Mouse (Mus musculus) G1E (cell line): ENCODE measurements around the gene D430042O09Rik.

Experiments
- CTCF ChIP-seq: IDR thresholded peaks from 2 replicates; pipeline ENCODE4 v1.5.1; 2012; ENCODE audit warnings: low read depth, low read length, inconsistent platforms, mixed read lengths
- GATA1 ChIP-seq: IDR thresholded peaks from 2 replicates; pipeline ENCODE4 v1.6.1; 2012; ENCODE audit warnings: borderline replicate concordance, low read length, inconsistent platforms, mixed read lengths
- GATA2 ChIP-seq: IDR thresholded peaks from 2 replicates; pipeline ENCODE4 v1.6.1; 2012; ENCODE audit warnings: low read depth, low read length, inconsistent platforms, borderline replicate concordance
- TAL1 ChIP-seq: conservative IDR thresholded peaks from 2 replicates; pipeline ENCODE4 v1.6.1; 2012; ENCODE audit warnings: low read depth, low read length, inconsistent platforms, mixed read lengths

DNA sequence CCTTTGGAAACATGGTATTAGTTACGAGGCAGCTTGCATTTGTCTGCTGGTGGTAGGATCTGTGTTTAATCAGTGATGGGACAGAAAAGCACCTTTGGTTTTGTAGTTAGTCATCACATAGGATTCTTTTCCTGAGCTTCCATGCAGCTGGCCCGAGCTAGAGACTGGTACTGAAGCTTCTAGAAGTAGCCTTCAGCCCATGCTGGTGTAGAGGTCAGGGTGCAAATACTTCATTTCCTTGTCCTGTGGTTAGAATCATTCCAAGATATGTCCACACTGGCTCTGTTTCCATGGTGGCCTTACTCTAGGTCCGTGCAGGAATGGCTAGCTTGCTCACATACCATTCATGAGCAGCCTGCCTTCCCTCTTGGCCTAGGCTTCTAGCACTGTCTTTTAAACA, 119.2 kb downstream of the D430042O09Rik start:
- TF ChIP-seq CTCF (no peak), TAL1 (no peak), GATA2 (no peak), GATA1 (no peak)
